In genomic region chr12:26414451-26415103, GRCm38 (mm10) we compare ENCODE assay signal across 9 mouse cellular contexts. TPM values are rescaled to one million over a fixed set of nuclear protein-coding genes. Genes with fewer than 3 reads are reported as not detected.
DNase-seq lines count a peak whose midpoint lies in the region; ATAC-seq and TF ChIP-seq lines count a peak whose summit lies in the region.
"Had no signal": no experiment of that assay in that cellular context is flagged by ENCODE, and none has a peak within 500 bp of the region (broad histone marks: within the 10 kb centered on the region; RNA-seq: fewer than 3 reads in every experiment).

No protein-coding gene starts in this region.

- H3K36me3 ChIP-seq in E14TG2a.4 (ENCODE audit: insufficient read depth, low read length), result no peaks in the 10 kb centered on the region
- no peaks in the 10 kb centered on the region for H3K36me3 ChIP-seq in heart, embryonic 10.5 days
- H3K36me3 ChIP-seq in thymus, adult 2 months (ENCODE audit: control insufficient read depth, insufficient read depth, low read length), result no peaks in the 10 kb centered on the region

- peak overlapping the region; percentile 92 for H3K27ac ChIP-seq in cortical plate, adult 2 months (ENCODE audit: insufficient read depth, low read length)
- peak overlapping the region; percentile 94 for H3K27ac ChIP-seq in heart, embryonic 10.5 days
- no peak overlapping the region for H3K27ac ChIP-seq in thymus, adult 2 months (ENCODE audit: control insufficient read depth, insufficient read depth, low read length)

- under 1% methylated on average over 64 of the region's 64 CpGs for WGBS in heart, embryonic 10.5 days
- under 1% methylated on average over 63 of the region's 64 CpGs for WGBS in thymus, adult 2 months

- H3K4me3 ChIP-seq in E14TG2a.4 (replicated peaks; ENCODE audit: low read length), result peak overlapping the region; percentile 87
- H3K4me3 ChIP-seq in cortical plate, adult 2 months (ENCODE audit: insufficient read depth, low read length), result peak overlapping the region; percentile 94
- peak overlapping the region; percentile 95 for H3K4me3 ChIP-seq in heart, embryonic 10.5 days
- peak overlapping the region; percentile 86 for H3K4me3 ChIP-seq in thymus, adult 2 months (ENCODE audit: control insufficient read depth, insufficient read depth, low read length)

- TF ChIP-seq CTCF in E14TG2a.4 (conservative IDR thresholded peaks at IDR 0.05; ENCODE audit: low read length), result no peak
- no peak for TF ChIP-seq CTCF in cortical plate, adult 2 months (IDR thresholded peaks at IDR 0.05; ENCODE audit: extremely low read depth, insufficient read depth, low read length)
- TF ChIP-seq CTCF in thymus, adult 2 months (IDR thresholded peaks at IDR 0.05; ENCODE audit: borderline replicate concordance, control insufficient read depth, extremely low read depth, insufficient read depth, low read length, poor library complexity), result no peak

- H3K27me3 ChIP-seq in E14TG2a.4 (ENCODE audit: insufficient read depth, low read length), result peaks cover 25% of the 10 kb centered on the region
- peaks cover 4% of the 10 kb centered on the region; the same call in 1 of the 2 replicates for H3K27me3 ChIP-seq in heart, embryonic 10.5 days (ENCODE audit: insufficient read depth, poor library complexity, severe bottlenecking)
- H3K27me3 ChIP-seq in thymus, adult 2 months (ENCODE audit: control insufficient read depth, insufficient read depth, low read length), result no peaks in the 10 kb centered on the region

- DNase-seq in embryo, embryonic 10 days (ENCODE audit: low spot score), result peak; percentile 50
- no peak for DNase-seq in embryo, embryonic 11 days
- DNase-seq in heart, embryonic 10.5 days (ENCODE audit: low spot score), result peak; percentile 80
- DNase-seq in kidney, postnatal 10 days, result peak; percentile 71
- peak; percentile 46 for DNase-seq in thymus, adult 2 months

- TF ChIP-seq POLR2A in cortical plate, adult 2 months (IDR thresholded peaks at IDR 0.05; ENCODE audit: extremely low read depth, insufficient read depth, low read length), result no peak
- no peak for TF ChIP-seq POLR2A in thymus, adult 2 months (IDR thresholded peaks at IDR 0.05; ENCODE audit: control insufficient read depth, extremely low read depth, insufficient read depth, low read length, poor library complexity)

- H3K9me3 ChIP-seq in E14TG2a.4 (ENCODE audit: low read length), result no peaks in the 10 kb centered on the region
- no peaks in the 10 kb centered on the region for H3K9me3 ChIP-seq in heart, embryonic 10.5 days

- H3K4me1 ChIP-seq in E14TG2a.4 (replicated peaks; ENCODE audit: low read depth, low read length), result peaks cover 13% of the 10 kb centered on the region
- peaks cover 5% of the 10 kb centered on the region for H3K4me1 ChIP-seq in cortical plate, adult 2 months (ENCODE audit: control insufficient read depth, insufficient read depth, low read length)
- peaks cover 32% of the 10 kb centered on the region for H3K4me1 ChIP-seq in heart, embryonic 10.5 days
- peaks cover 8% of the 10 kb centered on the region for H3K4me1 ChIP-seq in thymus, adult 2 months (replicated peaks; ENCODE audit: control insufficient read depth, insufficient read depth, low read length)

- ATAC-seq in megakaryocyte progenitor cell, adult 5-6 weeks (replicated peaks; ENCODE audit: poor library complexity), result peak; percentile 12

RNA-seq across cellular contexts. Expression of gene Rnf144a, which starts 0.5 kb away (rescaled TPM):
- polyA plus RNA-seq in cortical plate, adult 2 months (2012; rRNA removed), result 17.5 and 17.7 TPM in 2 replicates
- polyA plus RNA-seq in heart, embryonic 10.5 days (2016; fragmentation: Nextera tagmentation; extraction: Ambion mirVana), result 9.7 and 17.8 TPM in 2 replicates
- 17.4 and 19.1 TPM in 2 replicates for total RNA-seq in megakaryocyte progenitor cell, adult 5-6 weeks (2015)
- 15.1 and 16.8 TPM in 2 replicates for total RNA-seq in megakaryocyte progenitor cell, adult 5-6 weeks (2017)
- 12.0 and 14.6 TPM in 2 replicates for polyA plus RNA-seq in thymus, adult 2 months (2012; rRNA removed)
- polyA plus RNA-seq: C2C12 had no signal

RNA-seq across cellular contexts. Expression of gene Rsad2, which starts 41.7 kb away (rescaled TPM):
- 0.81 and 0.94 TPM in 2 replicates for polyA plus RNA-seq in cortical plate, adult 2 months (2012; rRNA removed)
- polyA plus RNA-seq in heart, embryonic 10.5 days (2016; fragmentation: Nextera tagmentation; extraction: Ambion mirVana), result 0.25 and 0.60 TPM in 2 replicates
- total RNA-seq in megakaryocyte progenitor cell, adult 5-6 weeks (2015), result 0.96 and 1.3 TPM in 2 replicates
- total RNA-seq in megakaryocyte progenitor cell, adult 5-6 weeks (2017), result 0.87 and 1.0 TPM in 2 replicates
- 2.9 TPM in 2 replicates for polyA plus RNA-seq in thymus, adult 2 months (2012; rRNA removed)
- polyA plus RNA-seq: C2C12 had no signal

RNA-seq across cellular contexts. Expression of gene Cmpk2, which starts 54.4 kb away (rescaled TPM):
- polyA plus RNA-seq in cortical plate, adult 2 months (2012; rRNA removed), result 15.8 and 16.7 TPM in 2 replicates
- 3.0 and 4.6 TPM in 2 replicates for polyA plus RNA-seq in heart, embryonic 10.5 days (2016; fragmentation: Nextera tagmentation; extraction: Ambion mirVana)
- 23.2 and 25.2 TPM in 2 replicates for total RNA-seq in megakaryocyte progenitor cell, adult 5-6 weeks (2015)
- total RNA-seq in megakaryocyte progenitor cell, adult 5-6 weeks (2017), result 11.7 and 16.1 TPM in 2 replicates
- polyA plus RNA-seq in thymus, adult 2 months (2012; rRNA removed), result 6.6 and 7.2 TPM in 2 replicates
